Mouse (Mus musculus) CH12.LX (cell line): ENCODE data around the gene Psmg3. TPM values are rescaled to one million over a fixed set of nuclear protein-coding genes. Genes with fewer than 3 reads are reported as not detected.

Experiments used
- DNase-seq: peaks from one replicate; pipeline ENCODE4 v3.0.0-alpha.2; 2013; ENCODE audit errors: extremely low read depth
- H3K27ac ChIP-seq: 2 replicates; pipeline ENCODE4 v1.5.1; 2012; ENCODE audit warnings: low read depth, mild to moderate bottlenecking, control low read depth, moderate library complexity; ENCODE audit not compliant: insufficient read depth
- H3K27me3 ChIP-seq: replicated peaks from 2 replicates; pipeline ENCODE3; 2012; ENCODE audit warnings: inconsistent platforms
- H3K36me3 ChIP-seq, 2 experiments: replicated peaks in 1 of 2; 2 replicates each; pipeline versions ENCODE3 to v1.6.1; 2012; ENCODE audit warnings: inconsistent platforms in 1 of 2, low read length in 1 of 2, mild to moderate bottlenecking in 1 of 2, mixed read lengths in 1 of 2, moderate library complexity in 1 of 2; ENCODE audit not compliant: control insufficient read depth in 1 of 2, insufficient read depth in 1 of 2
- H3K4me1 ChIP-seq, 2 experiments: 2 replicates each; pipeline ENCODE4 v1.6.1; 2012; ENCODE audit warnings: inconsistent platforms in 1 of 2, moderate library complexity in 1 of 2; ENCODE audit not compliant: insufficient read depth in 2 of 2, control insufficient read depth in 1 of 2
- H3K4me2 ChIP-seq: 2 replicates; pipeline ENCODE4 v1.6.1; 2012; ENCODE audit warnings: low read depth, mild to moderate bottlenecking, control low read depth; ENCODE audit not compliant: poor library complexity, insufficient read depth, severe bottlenecking
- H3K4me3 ChIP-seq, 3 experiments: fragments of 150-350 bp in 1 of 3; sonication (generic) in 1 of 3; replicated peaks in 1 of 3; 2 replicates each; pipeline versions ENCODE3 to v1.5.1; 2011 to 2012; ENCODE audit warnings: low read depth in 2 of 3, low read length in 2 of 3, mild to moderate bottlenecking in 2 of 3, moderate library complexity in 2 of 3, control low read depth in 1 of 3, improper control_type of control experiment in 1 of 3, inconsistent platforms in 1 of 3, mixed read lengths in 1 of 3; ENCODE audit not compliant: poor library complexity in 1 of 3
- H3K79me2 ChIP-seq: replicated peaks from 2 replicates; pipeline ENCODE4 v1.6.1; 2012; ENCODE audit warnings: mild to moderate bottlenecking, moderate library complexity; ENCODE audit not compliant: control insufficient read depth, poor library complexity, insufficient read depth, severe bottlenecking; ENCODE audit errors: extremely low read depth
- H3K9ac ChIP-seq: 2 replicates; pipeline ENCODE4 v1.6.1; 2012; ENCODE audit warnings: low read depth, mild to moderate bottlenecking, control low read depth, moderate library complexity; ENCODE audit not compliant: insufficient read depth
- H3K9me3 ChIP-seq: replicated peaks from 2 replicates; pipeline ENCODE3; 2012; ENCODE audit warnings: low read length, inconsistent platforms, mixed read lengths
- CHD2 ChIP-seq: IDR thresholded peaks from 2 replicates; pipeline ENCODE4 v1.6.1; 2011; ENCODE audit warnings: low read length, improper control_type of control experiment
- ETS1 ChIP-seq: conservative IDR thresholded peaks from 2 replicates; pipeline ENCODE4 v1.6.1; 2012; ENCODE audit warnings: low read depth, mild to moderate bottlenecking, inconsistent platforms, low read length, improper control_type of control experiment, moderate library complexity
- GABPA ChIP-seq: IDR thresholded peaks from 2 replicates; pipeline ENCODE4 v1.6.1; 2012; ENCODE audit warnings: low read depth, low read length, improper control_type of control experiment, inconsistent platforms; ENCODE audit not compliant: insufficient replicate concordance
- JUND ChIP-seq: conservative IDR thresholded peaks from 2 replicates; pipeline ENCODE4 v1.6.1; 2011; ENCODE audit warnings: low read depth, low read length, improper control_type of control experiment
- MAFK ChIP-seq: IDR thresholded peaks from 2 replicates; pipeline ENCODE4 v1.6.1; 2011; ENCODE audit warnings: low read length, improper control_type of control experiment; ENCODE audit not compliant: insufficient replicate concordance
- MAX ChIP-seq: IDR thresholded peaks from 2 replicates; pipeline ENCODE4 v1.6.1; 2011; ENCODE audit warnings: low read length, improper control_type of control experiment
- MAZ ChIP-seq: IDR thresholded peaks from 2 replicates; pipeline ENCODE4 v1.6.1; 2012; ENCODE audit warnings: low read depth, mild to moderate bottlenecking, inconsistent platforms, low read length, improper control_type of control experiment, moderate library complexity
- RAD21 ChIP-seq: IDR thresholded peaks from 2 replicates; pipeline ENCODE4 v1.6.1; 2011; ENCODE audit warnings: low read depth, mild to moderate bottlenecking, low read length, improper control_type of control experiment, moderate library complexity
- TCF12 ChIP-seq: IDR thresholded peaks from 2 replicates; pipeline ENCODE4 v1.6.1; 2014; ENCODE audit warnings: low read depth, mild to moderate bottlenecking, inconsistent platforms, low read length, improper control_type of control experiment
- dilution Hi-C: fragments of 300-500 bp; cut with MboI; formaldehyde crosslinking; loops from 2 replicates; pipeline ENCODE4 v1.14.3; 2020; ENCODE audit warnings: low sequenced_read_pairs; ENCODE audit not compliant: extremely low pct_unique_long_range_greater_than_20kb, extremely low pct_ligation_motif_present
- in situ Hi-C: fragments of 300-500 bp; cut with MboI; formaldehyde crosslinking; loops from 3 replicates; pipeline ENCODE4 v1.14.3; 2019; ENCODE audit warnings: low sequenced_read_pairs, low pct_ligation_motif_present, low pct_unique_long_range_greater_than_20kb, mixed read lengths
- polyA plus RNA-seq: library from polyadenylated mRNA; unstranded; fragments of >175 nt; gene quantifications from 2 replicates; pipeline ENCODE4 v1.2.1, GENCODE M21; 2012; ENCODE audit warnings: low read depth; ENCODE audit not compliant: insufficient read length
- total RNA-seq, 2 experiments: library from RNA; depleted of rRNA; stranded (reverse); fragments of 300-350 nt in 1 of 2; fragments of >200 nt in 1 of 2; gene quantifications; 2 replicates each; pipeline ENCODE4 v1.2.3; 2012 to 2014

The Psmg3 gene
- total and polyA plus RNA-seq, 3 experiments = 43.5 to 101 (median 57.3) TPM

- no peaks in the 10 kb centered on the region for H3K4me1 ChIP-seq
- in situ Hi-C loops = no loop called here
- H3K4me2 ChIP-seq = no peak overlapping the region
- dilution Hi-C loops = no loop called here
- TF ChIP-seq MAX = no peak
- DNase-seq = no peak
- no peaks in the 10 kb centered on the region for H3K27me3 ChIP-seq
- no peak overlapping the region for H3K27ac ChIP-seq
- H3K9ac ChIP-seq = no peak overlapping the region
- H3K9me3 ChIP-seq = no peaks in the 10 kb centered on the region
- H3K79me2 ChIP-seq = peaks cover 10% of the 10 kb centered on the region
- peaks cover 32 to 59% of the 10 kb centered on the region in 2 experiments for H3K36me3 ChIP-seq
- H3K4me3 ChIP-seq = no peak overlapping the region
Observed at GRCm38 (mm10) chr5:139801880-139802279, 24.8 kb downstream of the Psmg3 start.

GRCm38 (mm10) chr5:139801231-139801630 is 25.5 kb downstream of the Psmg3 start:
- H3K27me3 ChIP-seq = no peaks in the 10 kb centered on the region
- H3K4me3 ChIP-seq = no peak overlapping the region
- H3K27ac ChIP-seq = no peak overlapping the region
- peaks cover 32 to 64% of the 10 kb centered on the region in 2 experiments for H3K36me3 ChIP-seq
- no peaks in the 10 kb centered on the region for H3K9me3 ChIP-seq
- dilution Hi-C loops (no loop called here), in situ Hi-C loops (no loop called here)
- TF ChIP-seq JUND (no peak), MAZ (no peak), RAD21 (no peak), GABPA (no peak), TCF12 (no peak), ETS1 (no peak)
- DNase-seq = no peak
- H3K4me2 ChIP-seq = no peak overlapping the region
- H3K9ac ChIP-seq = no peak overlapping the region
- peaks cover 16% of the 10 kb centered on the region for H3K79me2 ChIP-seq
- peaks cover 0 to under 1% of the 10 kb centered on the region in 2 experiments; a peak in 1 of 4 replicates for H3K4me1 ChIP-seq

- dilution Hi-C loops (no loop called here), in situ Hi-C loops (no loop called here)
- H3K4me3 ChIP-seq = no peak overlapping the region
- peaks cover 2 to 13% of the 10 kb centered on the region in 2 experiments for H3K4me1 ChIP-seq
- no peak overlapping the region for H3K9ac ChIP-seq
- TF ChIP-seq CHD2 (no peak), MAFK (no peak), ETS1 (no peak)
- H3K27ac ChIP-seq = no peak overlapping the region
- H3K36me3 ChIP-seq = peaks cover 32 to 77% of the 10 kb centered on the region in 2 experiments
- DNase-seq = no peak
- no peaks in the 10 kb centered on the region for H3K27me3 ChIP-seq
- no peaks in the 10 kb centered on the region for H3K9me3 ChIP-seq
- no peak overlapping the region for H3K4me2 ChIP-seq
- peaks cover 22% of the 10 kb centered on the region for H3K79me2 ChIP-seq
Observed at GRCm38 (mm10) chr5:139799801-139800590, 26.7 kb downstream of the Psmg3 start.
